Mouse (Mus musculus) CH12.LX (cell line): ENCODE results near the gene Cacna1h. TPM values are rescaled to one million over a fixed set of nuclear protein-coding genes. Genes with fewer than 3 reads are reported as not detected.

Experiments
- DNase-seq: peaks from one replicate; pipeline ENCODE4 v3.0.0-alpha.2; 2013; ENCODE audit errors: extremely low read depth
- H3K27ac ChIP-seq: 2 replicates; pipeline ENCODE4 v1.5.1; 2012; ENCODE audit warnings: low read depth, mild to moderate bottlenecking, control low read depth, moderate library complexity; ENCODE audit not compliant: insufficient read depth
- H3K27me3 ChIP-seq: replicated peaks from 2 replicates; pipeline ENCODE3; 2012; ENCODE audit warnings: inconsistent platforms
- H3K36me3 ChIP-seq, 2 experiments: replicated peaks in 1 of 2; 2 replicates each; pipeline versions ENCODE3 to v1.6.1; 2012; ENCODE audit warnings: inconsistent platforms in 1 of 2, low read length in 1 of 2, mild to moderate bottlenecking in 1 of 2, mixed read lengths in 1 of 2, moderate library complexity in 1 of 2; ENCODE audit not compliant: control insufficient read depth in 1 of 2, insufficient read depth in 1 of 2
- H3K4me1 ChIP-seq, 2 experiments: 2 replicates each; pipeline ENCODE4 v1.6.1; 2012; ENCODE audit warnings: inconsistent platforms in 1 of 2, moderate library complexity in 1 of 2; ENCODE audit not compliant: insufficient read depth in 2 of 2, control insufficient read depth in 1 of 2
- H3K4me2 ChIP-seq: 2 replicates; pipeline ENCODE4 v1.6.1; 2012; ENCODE audit warnings: low read depth, mild to moderate bottlenecking, control low read depth; ENCODE audit not compliant: poor library complexity, insufficient read depth, severe bottlenecking
- H3K4me3 ChIP-seq, 3 experiments: fragments of 150-350 bp in 1 of 3; sonication (generic) in 1 of 3; replicated peaks in 1 of 3; 2 replicates each; pipeline versions ENCODE3 to v1.5.1; 2011 to 2012; ENCODE audit warnings: low read depth in 2 of 3, low read length in 2 of 3, mild to moderate bottlenecking in 2 of 3, moderate library complexity in 2 of 3, control low read depth in 1 of 3, improper control_type of control experiment in 1 of 3, inconsistent platforms in 1 of 3, mixed read lengths in 1 of 3; ENCODE audit not compliant: poor library complexity in 1 of 3
- H3K79me2 ChIP-seq: replicated peaks from 2 replicates; pipeline ENCODE4 v1.6.1; 2012; ENCODE audit warnings: mild to moderate bottlenecking, moderate library complexity; ENCODE audit not compliant: control insufficient read depth, poor library complexity, insufficient read depth, severe bottlenecking; ENCODE audit errors: extremely low read depth
- H3K9ac ChIP-seq: 2 replicates; pipeline ENCODE4 v1.6.1; 2012; ENCODE audit warnings: low read depth, mild to moderate bottlenecking, control low read depth, moderate library complexity; ENCODE audit not compliant: insufficient read depth
- H3K9me3 ChIP-seq: replicated peaks from 2 replicates; pipeline ENCODE3; 2012; ENCODE audit warnings: low read length, inconsistent platforms, mixed read lengths
- CHD1 ChIP-seq: IDR thresholded peaks from 2 replicates; pipeline ENCODE4 v1.6.1; 2012; ENCODE audit warnings: low read depth, low read length, improper control_type of control experiment, inconsistent platforms
- CTCF ChIP-seq, 2 experiments: IDR thresholded peaks in 1 of 2; conservative IDR thresholded peaks in 1 of 2; 2 replicates each; pipeline ENCODE4 v1.5.1; 2011 to 2012; ENCODE audit warnings: low read depth in 2 of 2, low read length in 2 of 2, improper control_type of control experiment in 1 of 2, inconsistent platforms in 1 of 2, mild to moderate bottlenecking in 1 of 2, moderate library complexity in 1 of 2
- ELF1 ChIP-seq: IDR thresholded peaks from 2 replicates; pipeline ENCODE4 v1.6.1; 2014; ENCODE audit warnings: low read depth, mild to moderate bottlenecking, inconsistent platforms, low read length, improper control_type of control experiment
- EP300 ChIP-seq: IDR thresholded peaks from 2 replicates; pipeline ENCODE4 v1.6.1; 2011; ENCODE audit warnings: low read length, improper control_type of control experiment
- ETS1 ChIP-seq: conservative IDR thresholded peaks from 2 replicates; pipeline ENCODE4 v1.6.1; 2012; ENCODE audit warnings: low read depth, mild to moderate bottlenecking, inconsistent platforms, low read length, improper control_type of control experiment, moderate library complexity
- GABPA ChIP-seq: IDR thresholded peaks from 2 replicates; pipeline ENCODE4 v1.6.1; 2012; ENCODE audit warnings: low read depth, low read length, improper control_type of control experiment, inconsistent platforms; ENCODE audit not compliant: insufficient replicate concordance
- HCFC1 ChIP-seq: IDR thresholded peaks from 2 replicates; pipeline ENCODE4 v1.6.1; 2012; ENCODE audit warnings: low read depth, mild to moderate bottlenecking, inconsistent platforms, low read length, improper control_type of control experiment
- IRF4 ChIP-seq: IDR thresholded peaks from 2 replicates; pipeline ENCODE4 v1.6.1; 2014; ENCODE audit warnings: low read depth, mild to moderate bottlenecking, inconsistent platforms, low read length, improper control_type of control experiment
- JUN ChIP-seq: IDR thresholded peaks from 2 replicates; pipeline ENCODE4 v1.6.1; 2011; ENCODE audit warnings: low read depth, mild to moderate bottlenecking, low read length, improper control_type of control experiment, moderate library complexity; ENCODE audit not compliant: insufficient read depth
- MAX ChIP-seq: IDR thresholded peaks from 2 replicates; pipeline ENCODE4 v1.6.1; 2011; ENCODE audit warnings: low read length, improper control_type of control experiment
- MAZ ChIP-seq: IDR thresholded peaks from 2 replicates; pipeline ENCODE4 v1.6.1; 2012; ENCODE audit warnings: low read depth, mild to moderate bottlenecking, inconsistent platforms, low read length, improper control_type of control experiment, moderate library complexity
- MEF2A ChIP-seq: IDR thresholded peaks from 2 replicates; pipeline ENCODE4 v1.6.1; 2014; ENCODE audit warnings: low read depth, mild to moderate bottlenecking, inconsistent platforms, low read length, improper control_type of control experiment, borderline replicate concordance
- MXI1 ChIP-seq: IDR thresholded peaks from 2 replicates; pipeline ENCODE4 v1.6.1; 2011; ENCODE audit warnings: mild to moderate bottlenecking, low read depth, low read length, improper control_type of control experiment
- PAX5 ChIP-seq: IDR thresholded peaks from 2 replicates; pipeline ENCODE4 v1.6.1; 2012; ENCODE audit warnings: low read length, inconsistent platforms, mixed read lengths
- POLR2A ChIP-seq: IDR thresholded peaks from 2 replicates; pipeline ENCODE4 v1.6.1; 2011; ENCODE audit warnings: low read depth, mild to moderate bottlenecking, improper control_type of control experiment, low read length
- POLR2AphosphoS2 ChIP-seq: IDR thresholded peaks from 2 replicates; pipeline ENCODE4 v1.6.1; 2011; ENCODE audit warnings: low read depth, low read length, improper control_type of control experiment
- USF2 ChIP-seq: conservative IDR thresholded peaks from 2 replicates; pipeline ENCODE4 v1.6.1; 2011; ENCODE audit warnings: low read depth, low read length, improper control_type of control experiment
- ZNF384 ChIP-seq: IDR thresholded peaks from 2 replicates; pipeline ENCODE4 v1.6.1; 2012; ENCODE audit warnings: low read depth, low read length, improper control_type of control experiment, inconsistent platforms
- dilution Hi-C: fragments of 300-500 bp; cut with MboI; formaldehyde crosslinking; loops from 2 replicates; pipeline ENCODE4 v1.14.3; 2020; ENCODE audit warnings: low sequenced_read_pairs; ENCODE audit not compliant: extremely low pct_unique_long_range_greater_than_20kb, extremely low pct_ligation_motif_present
- in situ Hi-C: fragments of 300-500 bp; cut with MboI; formaldehyde crosslinking; loops from 3 replicates; pipeline ENCODE4 v1.14.3; 2019; ENCODE audit warnings: low sequenced_read_pairs, low pct_ligation_motif_present, low pct_unique_long_range_greater_than_20kb, mixed read lengths
- polyA plus RNA-seq: library from polyadenylated mRNA; unstranded; fragments of >175 nt; gene quantifications from 2 replicates; pipeline ENCODE4 v1.2.1, GENCODE M21; 2012; ENCODE audit warnings: low read depth; ENCODE audit not compliant: insufficient read length
- total RNA-seq, 2 experiments: library from RNA; depleted of rRNA; stranded (reverse); fragments of 300-350 nt in 1 of 2; fragments of >200 nt in 1 of 2; gene quantifications; 2 replicates each; pipeline ENCODE4 v1.2.3; 2012 to 2014

Cacna1h gene
- total and polyA plus RNA-seq, 3 experiments, result 0.04 to 0.21 (median 0.21) TPM

- no peak within 1 kb of the TSS for H3K27ac ChIP-seq
- H3K79me2 ChIP-seq, result no peaks in the 10 kb centered on the region
- peaks cover 94% of the 10 kb centered on the region for H3K27me3 ChIP-seq
Measured at GRCm38 (mm10) chr17:25454272-25454671, 20.7 kb upstream of the Cacna1h start, which contains the start of gene Tekt4. Gene Tekt4 (plus strand): TSS chr17:25454615.

GRCm38 (mm10) chr17:25452246-25452965 is 18.8 kb upstream of the Cacna1h start:
- TF ChIP-seq ZNF384 (no peak), JUN (no peak), ELF1 (no peak), GABPA (no peak), MAX (no peak), HCFC1 (no peak), EP300 (no peak)
- dilution Hi-C loops, result no loop called here

More at GRCm38 (mm10) chr17:25454272-25454671, 20.7 kb upstream of the Cacna1h start, which contains the start of gene Tekt4:
- dilution Hi-C loops (no loop called here), in situ Hi-C loops (no loop called here)
- DNase-seq, result no peak
- H3K4me2 ChIP-seq, result no peak within 1 kb of the TSS
- H3K4me1 ChIP-seq, result no peaks in the 10 kb centered on the region
- no peak within 1 kb of the TSS for H3K4me3 ChIP-seq
- no peak within 1 kb of the TSS for H3K9ac ChIP-seq
- no peaks in the 10 kb centered on the region for H3K36me3 ChIP-seq
- TF ChIP-seq USF2 (no peak), MXI1 (no peak), MEF2A (no peak), CHD1 (no peak), HCFC1 (no peak), EP300 (no peak)
- TF ChIP-seq, all 38 proteins: peak for 0
- peaks cover 9% of the 10 kb centered on the region for H3K9me3 ChIP-seq

GRCm38 (mm10) chr17:25450329-25450728 is 16.7 kb upstream of the Cacna1h start:
- Histone ChIP-seq H3K36me3 (no peaks in the 10 kb centered on the region), H3K4me2 (no peak overlapping the region), H3K9ac (no peak overlapping the region), H3K79me2 (no peaks in the 10 kb centered on the region), H3K4me1 (peaks cover 0 to 3% of the 10 kb centered on the region in 2 experiments; a peak in 1 of 4 replicates), H3K9me3 (peaks cover 9% of the 10 kb centered on the region), H3K27ac (no peak overlapping the region), H3K27me3 (peaks cover 93% of the 10 kb centered on the region), H3K4me3 (no peak overlapping the region)
- DNase-seq, result no peak
- in situ Hi-C loops, result no loop called here
- dilution Hi-C loops, result no loop called here
- no peak for TF ChIP-seq IRF4
- no peak for TF ChIP-seq MAZ
- no peak for TF ChIP-seq PAX5
- no peak for TF ChIP-seq CTCF (conservative IDR thresholded peaks at IDR 0.05 in 1 of 2, IDR thresholded peaks at IDR 0.05 in 1 of 2; ENCODE audit: low read depth in 2 of 2, low read length in 2 of 2)
- TF ChIP-seq USF2, result no peak
- TF ChIP-seq POLR2A, result no peak
- TF ChIP-seq HCFC1, result no peak
- TF ChIP-seq MEF2A, result no peak
- no peak for TF ChIP-seq GABPA
- no peak for TF ChIP-seq ETS1
- no peak for TF ChIP-seq POLR2AphosphoS2

More at GRCm38 (mm10) chr17:25452246-25452965, 18.8 kb upstream of the Cacna1h start:
- Histone ChIP-seq H3K9me3 (peaks cover 9% of the 10 kb centered on the region), H3K4me2 (no peak overlapping the region), H3K27ac (no peak overlapping the region), H3K27me3 (peaks cover 94% of the 10 kb centered on the region), H3K4me1 (peaks cover 0 to 2% of the 10 kb centered on the region in 2 experiments; a peak in 1 of 4 replicates), H3K36me3 (no peaks in the 10 kb centered on the region), H3K9ac (no peak overlapping the region), H3K79me2 (no peaks in the 10 kb centered on the region), H3K4me3 (no peak overlapping the region)
- in situ Hi-C loops, result no loop called here
- DNase-seq, result no peak
